Mouse (Mus musculus): Measurements from ENCODE around the gene Cacna1c. TPM values are rescaled to one million over a fixed set of nuclear protein-coding genes. Genes with fewer than 3 reads are reported as not detected.

The Cacna1c gene
- total and polyA plus RNA-seq, 2 experiments from 2014 or later: 5.1 to 39.4 TPM

DNA sequence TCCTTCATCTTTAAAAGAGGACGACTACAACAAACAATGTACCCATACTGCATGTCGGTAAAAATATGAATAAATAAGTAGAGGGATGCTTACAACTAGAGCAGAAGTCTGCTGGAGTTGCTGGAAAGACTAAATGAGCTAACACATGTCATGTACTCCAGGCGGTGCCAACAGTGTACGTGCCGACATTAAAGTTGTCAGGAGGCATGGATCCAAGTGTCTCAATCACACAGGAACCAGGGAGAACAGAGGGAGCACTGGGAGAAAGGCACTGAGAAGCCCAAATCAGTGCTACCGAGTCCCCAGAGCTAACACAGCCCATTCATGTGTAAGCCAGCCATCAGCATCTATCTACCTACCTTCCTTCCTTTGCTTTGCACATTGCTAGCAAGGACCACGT is 150.7 kb downstream of the Cacna1c start:
- Histone ChIP-seq H3K4me2 (ENCODE audit: low read depth, low read length) (no peak overlapping the region), H3K27me3 (ENCODE audit: insufficient read depth, low read length) (no peaks in the 10 kb centered on the region), H3K9ac (replicated peaks; ENCODE audit: low read length) (no peak overlapping the region), H3K4me1 (ENCODE audit: insufficient read depth, low read length) (0 out of 2 replicates have a peak, but pooled peaks cover 9% of the 10 kb centered on the region), H3K36me3 (ENCODE audit: insufficient read depth, low read length) (no peaks in the 10 kb centered on the region), H3K9me3 (ENCODE audit: low read length) (no peaks in the 10 kb centered on the region), H3K4me3 (ENCODE audit: low read length) (no peak overlapping the region), H3K27ac (no peak overlapping the region)
- no peak for TF ChIP-seq CTCF (IDR thresholded peaks at IDR 0.05; ENCODE audit: low read depth)
- DNase-seq (ENCODE audit: low spot score): no peak
- 64% methylated on average over 7 of the region's 7 CpGs for WGBS
- no peak for ATAC-seq

DNA sequence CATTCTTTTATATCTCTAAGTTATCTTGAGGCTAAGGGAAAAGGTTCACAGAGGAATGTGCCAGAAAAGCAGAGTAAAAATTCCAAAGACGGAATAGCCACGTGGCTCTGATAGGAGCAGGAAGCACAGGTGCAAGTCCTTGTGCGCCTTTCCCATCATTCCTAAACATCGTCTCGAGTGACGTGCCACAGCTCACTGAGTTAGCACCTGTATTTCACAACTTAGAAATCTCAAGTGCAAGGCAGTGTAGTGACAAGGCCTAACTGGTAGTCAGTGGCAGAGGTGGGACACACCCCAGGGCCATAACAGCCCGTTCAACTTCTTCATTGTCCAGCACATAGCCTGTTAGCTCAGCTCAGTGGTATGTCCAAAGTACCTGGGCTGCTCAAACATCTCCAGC is 152.1 kb downstream of the Cacna1c start:
- no peak overlapping the region for H3K4me3 ChIP-seq (ENCODE audit: low read length)
- 87% methylated on average over 7 of the region's 7 CpGs for WGBS
- H3K4me2 ChIP-seq (ENCODE audit: low read depth, low read length): no peak overlapping the region
- no peaks in the 10 kb centered on the region for H3K36me3 ChIP-seq (ENCODE audit: insufficient read depth, low read length)
- no peaks in the 10 kb centered on the region for H3K9me3 ChIP-seq (ENCODE audit: low read length)
- H3K4me1 ChIP-seq (ENCODE audit: insufficient read depth, low read length): peaks cover 16% of the 10 kb centered on the region; the same call in 1 of the 2 replicates
- TF ChIP-seq CTCF (IDR thresholded peaks at IDR 0.05; ENCODE audit: low read depth): no peak
- H3K27ac ChIP-seq: no peak overlapping the region
- H3K9ac ChIP-seq (replicated peaks; ENCODE audit: low read length): no peak overlapping the region
- ATAC-seq (no peak), DNase-seq (ENCODE audit: low spot score) (no peak)
- H3K27me3 ChIP-seq (ENCODE audit: insufficient read depth, low read length): no peaks in the 10 kb centered on the region

DNA sequence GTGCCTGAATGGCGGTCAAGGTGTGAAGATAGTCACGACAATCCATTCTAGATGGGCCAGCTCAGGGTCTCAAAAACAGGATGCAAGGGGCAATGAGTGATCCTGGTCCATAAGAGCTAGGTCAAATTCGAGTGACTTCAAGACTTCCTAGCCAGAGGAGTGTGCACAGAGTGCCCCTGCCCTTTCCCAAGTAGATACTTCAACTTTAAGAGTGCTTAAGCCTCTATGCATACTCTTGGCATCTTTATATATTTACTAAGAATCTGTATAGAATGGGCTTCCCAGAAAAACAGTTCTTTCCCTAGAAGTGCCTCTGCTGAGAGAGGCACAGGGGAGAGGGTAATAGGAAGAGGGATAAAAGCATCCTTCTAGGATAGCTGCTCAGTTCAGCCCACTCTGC is 153.4 kb downstream of the Cacna1c start:
- H3K4me2 ChIP-seq (ENCODE audit: low read depth, low read length): no peak overlapping the region
- no peaks in the 10 kb centered on the region for H3K27me3 ChIP-seq (ENCODE audit: insufficient read depth, low read length)
- H3K27ac ChIP-seq: no peak overlapping the region
- DNase-seq (ENCODE audit: low spot score) (no peak), ATAC-seq (no peak)
- no peak for TF ChIP-seq CTCF (IDR thresholded peaks at IDR 0.05; ENCODE audit: low read depth)
- H3K9ac ChIP-seq (replicated peaks; ENCODE audit: low read length): no peak overlapping the region
- no peaks in the 10 kb centered on the region for H3K36me3 ChIP-seq (ENCODE audit: insufficient read depth, low read length)
- no peak overlapping the region for H3K4me3 ChIP-seq (ENCODE audit: low read length)
- no peaks in the 10 kb centered on the region for H3K9me3 ChIP-seq (ENCODE audit: low read length)
- 88% methylated on average over 3 of the region's 3 CpGs for WGBS
- H3K4me1 ChIP-seq (ENCODE audit: insufficient read depth, low read length): peaks cover 16% of the 10 kb centered on the region; the same call in 1 of the 2 replicates

DNA sequence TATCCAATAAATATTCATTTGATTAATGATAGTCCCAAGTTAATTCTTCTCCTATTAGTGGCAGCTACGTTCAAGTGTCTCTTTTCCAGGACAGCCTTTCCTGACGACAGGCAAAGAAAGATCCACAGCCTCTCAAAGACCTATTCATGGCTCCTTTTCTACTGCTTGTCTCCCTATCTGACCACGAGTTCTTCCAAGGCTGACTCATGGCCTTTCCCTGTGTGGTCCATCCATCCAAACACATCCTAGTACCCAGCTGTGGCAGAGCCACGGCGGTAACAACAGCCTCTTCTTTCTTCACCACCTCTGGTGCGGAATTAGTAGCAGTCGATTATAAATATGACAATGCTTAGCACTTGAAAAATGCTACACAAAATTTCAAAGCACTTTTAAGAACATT is 155.3 kb downstream of the Cacna1c start:
- Histone ChIP-seq H3K9me3 (ENCODE audit: low read length) (no peaks in the 10 kb centered on the region), H3K4me3 (ENCODE audit: low read length) (no peak overlapping the region), H3K9ac (replicated peaks; ENCODE audit: low read length) (no peak overlapping the region), H3K4me2 (ENCODE audit: low read depth, low read length) (no peak overlapping the region), H3K27ac (no peak overlapping the region), H3K4me1 (ENCODE audit: insufficient read depth, low read length) (peaks cover 16% of the 10 kb centered on the region; the same call in 1 of the 2 replicates), H3K36me3 (ENCODE audit: insufficient read depth, low read length) (no peaks in the 10 kb centered on the region), H3K27me3 (ENCODE audit: insufficient read depth, low read length) (no peaks in the 10 kb centered on the region)
- TF ChIP-seq CTCF (IDR thresholded peaks at IDR 0.05; ENCODE audit: low read depth): no peak
- no peak for ATAC-seq
- no peak for DNase-seq (ENCODE audit: low spot score)
- 56% methylated on average over 7 of the region's 7 CpGs for WGBS

DNA sequence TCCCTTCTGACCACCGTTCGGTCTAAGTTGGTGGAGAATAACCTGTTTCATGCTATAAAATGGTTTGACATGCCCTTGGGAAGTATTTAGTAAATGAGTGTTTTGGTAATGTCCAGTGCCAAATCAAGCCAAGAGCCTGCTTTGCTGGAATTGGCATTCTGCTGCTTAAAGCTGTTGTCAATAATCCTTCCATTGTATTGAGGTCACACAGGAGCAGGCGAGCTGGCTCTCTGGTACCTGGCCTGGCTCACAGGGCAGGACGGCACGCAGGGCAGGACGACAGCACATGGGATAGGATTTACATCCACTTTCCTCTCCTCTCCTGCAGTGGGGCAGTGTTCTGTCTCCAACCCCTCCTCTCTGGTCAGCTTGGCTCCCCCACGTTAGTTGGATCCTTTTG is 156.4 kb downstream of the Cacna1c start:
- H3K36me3 ChIP-seq (ENCODE audit: insufficient read depth, low read length): no peaks in the 10 kb centered on the region
- no peak overlapping the region for H3K4me2 ChIP-seq (ENCODE audit: low read depth, low read length)
- TF ChIP-seq CTCF (IDR thresholded peaks at IDR 0.05; ENCODE audit: low read depth): no peak
- H3K9me3 ChIP-seq (ENCODE audit: low read length): no peaks in the 10 kb centered on the region
- H3K4me1 ChIP-seq (ENCODE audit: insufficient read depth, low read length): peaks cover 16% of the 10 kb centered on the region; the same call in 1 of the 2 replicates
- no peak overlapping the region for H3K27ac ChIP-seq
- no peak overlapping the region for H3K9ac ChIP-seq (replicated peaks; ENCODE audit: low read length)
- ATAC-seq: no peak
- H3K27me3 ChIP-seq (ENCODE audit: insufficient read depth, low read length): no peaks in the 10 kb centered on the region
- 68% methylated on average over 7 of the region's 7 CpGs for WGBS
- no peak for DNase-seq (ENCODE audit: low spot score)
- H3K4me3 ChIP-seq (ENCODE audit: low read length): no peak overlapping the region

DNA sequence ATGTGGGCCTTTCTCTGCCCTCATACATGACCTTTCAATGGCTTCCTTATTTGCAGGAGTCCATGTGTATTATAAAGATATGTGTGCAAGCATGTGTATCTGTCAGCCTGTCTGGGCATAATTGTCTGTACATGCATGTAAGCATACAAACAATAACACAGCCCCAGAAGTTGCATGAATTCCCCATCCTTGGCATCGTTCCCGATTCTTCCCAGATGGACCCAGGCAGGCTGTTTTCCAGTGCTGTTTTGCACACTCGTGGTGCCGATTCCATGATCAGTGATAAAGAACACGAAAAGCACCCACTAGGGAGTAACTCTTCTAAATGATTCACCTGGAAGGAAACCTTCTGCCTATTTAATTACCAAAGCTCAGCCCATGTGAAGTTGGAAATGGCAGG is 156.9 kb downstream of the Cacna1c start:
- WGBS: 65% methylated on average over 5 of the region's 5 CpGs
- TF ChIP-seq CTCF (IDR thresholded peaks at IDR 0.05; ENCODE audit: low read depth): no peak
- ATAC-seq (no peak), DNase-seq (ENCODE audit: low spot score) (no peak)
- Histone ChIP-seq H3K9me3 (ENCODE audit: low read length) (no peaks in the 10 kb centered on the region), H3K4me3 (ENCODE audit: low read length) (no peak overlapping the region), H3K9ac (replicated peaks; ENCODE audit: low read length) (no peak overlapping the region), H3K4me1 (ENCODE audit: insufficient read depth, low read length) (peaks cover 16% of the 10 kb centered on the region; the same call in 1 of the 2 replicates), H3K36me3 (ENCODE audit: insufficient read depth, low read length) (no peaks in the 10 kb centered on the region), H3K27ac (no peak overlapping the region), H3K4me2 (ENCODE audit: low read depth, low read length) (no peak overlapping the region), H3K27me3 (ENCODE audit: insufficient read depth, low read length) (no peaks in the 10 kb centered on the region)

DNA sequence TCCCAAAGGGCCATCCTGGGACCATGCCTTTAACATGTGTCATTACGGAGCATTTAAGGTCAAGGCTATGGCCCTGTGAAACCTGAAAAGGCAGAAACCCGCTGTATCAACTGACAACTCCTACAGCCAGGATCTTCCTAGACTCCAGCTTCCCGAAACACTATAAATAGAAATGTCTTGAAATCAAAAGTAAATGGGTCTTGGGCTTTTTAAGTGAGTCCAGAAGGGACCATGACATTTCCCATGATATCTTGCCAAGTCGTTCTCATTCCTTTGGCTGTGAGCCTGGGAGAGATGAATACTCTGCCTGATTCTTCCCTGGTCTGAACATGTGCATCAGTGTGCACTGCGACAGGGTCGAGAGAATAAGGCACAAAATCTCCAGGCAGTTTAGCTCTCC is 158.4 kb downstream of the Cacna1c start:
- H3K36me3 ChIP-seq (ENCODE audit: insufficient read depth, low read length): no peaks in the 10 kb centered on the region
- DNase-seq (ENCODE audit: low spot score) (peak; percentile 72), ATAC-seq (peak; percentile 64)
- TF ChIP-seq CTCF (IDR thresholded peaks at IDR 0.05; ENCODE audit: low read depth): no peak
- H3K4me3 ChIP-seq (ENCODE audit: low read length): no peak overlapping the region
- no peaks in the 10 kb centered on the region for H3K9me3 ChIP-seq (ENCODE audit: low read length)
- H3K27me3 ChIP-seq (ENCODE audit: insufficient read depth, low read length): no peaks in the 10 kb centered on the region
- H3K9ac ChIP-seq (replicated peaks; ENCODE audit: low read length): no peak overlapping the region
- no peak overlapping the region for H3K4me2 ChIP-seq (ENCODE audit: low read depth, low read length)
- no peak overlapping the region; the same call in 1 of the 2 replicates for H3K27ac ChIP-seq
- H3K4me1 ChIP-seq (ENCODE audit: insufficient read depth, low read length): peaks cover 11% of the 10 kb centered on the region; the same call in 1 of the 2 replicates
- WGBS: 46% methylated on average over 6 of the region's 6 CpGs

All from hindbrain, postnatal 0 days (tissue).